ENCODE assay signal across 13 mouse cellular contexts in the genomic region with DNA sequence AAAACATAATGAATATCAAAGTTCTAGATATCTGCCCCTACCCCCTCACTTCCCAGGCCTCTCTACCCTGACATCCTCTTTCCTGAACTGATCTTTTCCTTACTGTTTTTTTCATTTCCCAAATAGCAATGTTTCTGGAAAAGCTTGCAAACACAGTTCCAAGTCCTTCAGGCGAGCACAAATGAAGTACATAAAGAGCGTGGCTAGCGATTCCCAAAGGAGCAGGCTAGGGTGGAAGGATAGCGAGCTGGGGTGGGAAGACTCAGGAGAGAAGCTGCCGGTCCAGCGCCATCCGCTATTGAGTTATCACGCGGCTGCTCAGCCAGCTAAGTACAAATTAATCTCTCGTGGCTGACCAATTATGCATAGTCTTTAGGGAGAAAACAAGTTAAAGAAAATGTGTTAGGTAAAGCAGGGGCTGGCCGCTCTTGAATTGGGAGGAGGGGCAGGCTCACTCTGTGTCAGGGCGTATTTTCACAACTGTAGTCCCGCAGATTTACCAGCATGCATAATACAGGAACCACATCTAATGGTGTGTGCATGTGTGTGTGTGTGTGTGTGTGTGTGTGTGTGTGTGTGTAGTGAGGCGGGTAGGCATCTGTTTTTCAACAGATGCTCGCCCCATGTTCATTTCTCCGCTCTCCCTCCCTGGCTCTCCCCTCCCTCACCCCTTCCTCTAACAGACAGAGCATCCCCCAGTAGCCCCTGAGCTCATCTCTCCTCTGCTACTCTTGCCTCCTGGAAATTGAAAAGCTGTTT.
DNase-seq lines count a peak whose midpoint lies in the region; ATAC-seq and TF ChIP-seq lines count a peak whose summit lies in the region.
"Had no signal": no experiment of that assay in that cellular context is flagged by ENCODE, and none has a peak within 500 bp of the region (broad histone marks: within the 10 kb centered on the region; RNA-seq: fewer than 3 reads in every experiment).

No protein-coding gene starts in this region.

- H3K4me3 ChIP-seq in forebrain, embryonic 12.5 days (replicated peaks) = no peak overlapping the region
- H3K4me3 ChIP-seq in midbrain, embryonic 13.5 days (replicated peaks) = no peak overlapping the region
- H3K4me3 ChIP-seq in lung, adult 2 months (replicated peaks; ENCODE audit: extremely low read depth, low read depth, low read length) = no peak overlapping the region
- H3K4me3 ChIP-seq in kidney, embryonic 16.5 days (ENCODE audit: low read length) = no peak overlapping the region
- H3K4me3 ChIP-seq: heart, embryonic 13.5 days had no signal

- ATAC-seq in forebrain, embryonic 12.5 days (ENCODE audit: low FRiP score) = peak; percentile 58; the same call in 1 of the 2 replicates
- ATAC-seq in midbrain, embryonic 13.5 days = peak; percentile 71
- no peak for ATAC-seq in kidney, embryonic 16.5 days (ENCODE audit: low FRiP score, low TSS enrichment)
- ATAC-seq: CD4-positive, CD25-positive, alpha-beta regulatory T cell, adult 4 months had no signal

- 44% methylated on average over 15 of the region's 16 CpGs for WGBS in forebrain, embryonic 12.5 days
- 41% methylated on average over 16 of the region's 16 CpGs for whole genome bisulfite sequencing in midbrain, embryonic 13.5 days
- WGBS in lung, adult 2 months = 82% methylated on average over 16 of the region's 16 CpGs
- 73% methylated on average over 16 of the region's 16 CpGs for WGBS in kidney, embryonic 16.5 days

- H3K4me1 ChIP-seq in forebrain, embryonic 12.5 days = peaks cover 19% of the 10 kb centered on the region
- H3K4me1 ChIP-seq in midbrain, embryonic 13.5 days (replicated peaks) = peaks cover 23% of the 10 kb centered on the region
- no peaks in the 10 kb centered on the region for H3K4me1 ChIP-seq in lung, adult 2 months (ENCODE audit: control insufficient read depth, insufficient read depth, low read length)
- H3K4me1 ChIP-seq in kidney, embryonic 16.5 days (ENCODE audit: insufficient read depth, low read length) = no peaks in the 10 kb centered on the region

- H3K27ac ChIP-seq in forebrain, embryonic 12.5 days = 0 out of 2 replicates have a peak overlapping the region, but pooled peaks have one; percentile 36
- H3K27ac ChIP-seq in midbrain, embryonic 13.5 days = peak overlapping the region; percentile 55
- no peak overlapping the region for H3K27ac ChIP-seq in kidney, embryonic 16.5 days (ENCODE audit: low read length)
- H3K27ac ChIP-seq: heart, embryonic 13.5 days had no signal

- no peaks in the 10 kb centered on the region for H3K36me3 ChIP-seq in forebrain, embryonic 12.5 days (replicated peaks)
- H3K36me3 ChIP-seq in midbrain, embryonic 13.5 days = no peaks in the 10 kb centered on the region
- H3K36me3 ChIP-seq in kidney, embryonic 16.5 days (ENCODE audit: insufficient read depth, low read length) = no peaks in the 10 kb centered on the region
- H3K36me3 ChIP-seq: heart, embryonic 13.5 days had no signal

- DNase-seq in gastrocnemius, postnatal 25 days = peak; percentile 39
- no peak for DNase-seq in gastrocnemius, postnatal 10 days
- peak; percentile 8 for DNase-seq in CD4-positive helper T cell, adult 2 months (ENCODE audit: low read depth, low spot score)
- no peak for DNase-seq in lung, adult 2 months
- DNase-seq in lung, postnatal 10 days = no peak
- DNase-seq: cerebellum, adult 8-10 months; kidney, adult 11 months; right cerebral cortex, adult 18-20 months had no signal

- no peaks in the 10 kb centered on the region for H3K27me3 ChIP-seq in forebrain, embryonic 12.5 days
- no peaks in the 10 kb centered on the region for H3K27me3 ChIP-seq in midbrain, embryonic 13.5 days
- no peaks in the 10 kb centered on the region for H3K27me3 ChIP-seq in kidney, embryonic 16.5 days (ENCODE audit: insufficient read depth, low read length)
- H3K27me3 ChIP-seq: heart, embryonic 13.5 days had no signal

- H3K4me2 ChIP-seq in forebrain, embryonic 12.5 days = peak overlapping the region; percentile 15; the same call in 1 of the 2 replicates
- peak overlapping the region; percentile 32 for H3K4me2 ChIP-seq in midbrain, embryonic 13.5 days (replicated peaks)
- no peak overlapping the region for H3K4me2 ChIP-seq in kidney, embryonic 16.5 days (replicated peaks; ENCODE audit: low read depth, low read length)
- H3K4me2 ChIP-seq: heart, embryonic 13.5 days had no signal

- no peak for TF ChIP-seq CTCF in lung, adult 2 months (IDR thresholded peaks at IDR 0.05; ENCODE audit: insufficient read depth, low read length)

- no peaks in the 10 kb centered on the region for H3K9me3 ChIP-seq in forebrain, embryonic 12.5 days
- H3K9me3 ChIP-seq in midbrain, embryonic 13.5 days = no peaks in the 10 kb centered on the region
- H3K9me3 ChIP-seq in kidney, embryonic 16.5 days (ENCODE audit: low read length) = no peaks in the 10 kb centered on the region
- H3K9me3 ChIP-seq: heart, embryonic 13.5 days had no signal

- H3K9ac ChIP-seq in forebrain, embryonic 12.5 days = no peak overlapping the region
- H3K9ac ChIP-seq in midbrain, embryonic 13.5 days (replicated peaks) = no peak overlapping the region
- no peak overlapping the region for H3K9ac ChIP-seq in kidney, embryonic 16.5 days (replicated peaks; ENCODE audit: low read length)
- H3K9ac ChIP-seq: heart, embryonic 13.5 days had no signal

- TF ChIP-seq POLR2A in lung, adult 2 months (IDR thresholded peaks at IDR 0.05; ENCODE audit: borderline replicate concordance, extremely low read depth, low read depth, low read length) = no peak

Comparison
In these comparisons a context has a peak if more than half of its experiments do, and no peak if none do; other contexts are left out.
1. DNase-seq: peak in gastrocnemius, postnatal 25 days (single experiment) and CD4-positive helper T cell, adult 2 months (single experiment); none in gastrocnemius, postnatal 10 days (single experiment), lung, adult 2 months (single experiment) and lung, postnatal 10 days (single experiment).